Mouse (Mus musculus) hematopoietic multipotent progenitor cell, adult 10-12 weeks (in vitro differentiated cells): ENCODE data around the gene Khdc1c. TPM values are rescaled to one million over a fixed set of nuclear protein-coding genes. Genes with fewer than 3 reads are reported as not detected.

Experiments used
- polyA plus RNA-seq: library from polyadenylated mRNA; stranded (reverse); fragments of >175 nt; gene quantifications from 2 replicates; pipeline ENCODE4 v1.2.3, GENCODE M21; 2012; ENCODE audit warnings: low replicate concordance

Khdc1c gene
- not detected in 2 replicates for polyA plus RNA-seq

GRCm38 (mm10) chr1:21368031-21368430 lies at the start of gene Khdc1c:
Khdc1c (plus strand) TSS chr1:21368331.

DNA sequence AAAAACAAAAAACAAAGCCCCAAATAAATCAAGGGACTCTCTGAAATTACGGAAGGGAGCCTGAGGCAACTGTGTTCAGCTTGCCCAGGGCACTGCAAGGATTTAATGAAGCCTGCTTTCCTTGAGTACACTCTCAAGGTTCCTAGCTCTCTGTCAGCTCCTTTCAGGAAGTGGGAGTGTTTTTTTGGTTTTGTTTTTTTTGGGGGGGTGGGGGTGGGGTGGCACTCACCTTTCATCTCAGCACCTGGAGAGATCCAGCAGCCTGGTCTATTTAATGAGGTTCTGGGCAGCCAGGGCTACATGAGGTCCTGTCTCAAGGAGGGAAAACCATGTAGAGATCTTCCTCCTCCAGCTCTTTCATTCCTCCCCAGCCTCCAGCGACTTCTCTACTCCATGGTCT lies 18.8 kb upstream of the Khdc1c start, which contains the start of gene Khdc1a:
Gene Khdc1a, plus strand, starts transcription at position 301 of the 400 bp plus-strand sequence.

DNA sequence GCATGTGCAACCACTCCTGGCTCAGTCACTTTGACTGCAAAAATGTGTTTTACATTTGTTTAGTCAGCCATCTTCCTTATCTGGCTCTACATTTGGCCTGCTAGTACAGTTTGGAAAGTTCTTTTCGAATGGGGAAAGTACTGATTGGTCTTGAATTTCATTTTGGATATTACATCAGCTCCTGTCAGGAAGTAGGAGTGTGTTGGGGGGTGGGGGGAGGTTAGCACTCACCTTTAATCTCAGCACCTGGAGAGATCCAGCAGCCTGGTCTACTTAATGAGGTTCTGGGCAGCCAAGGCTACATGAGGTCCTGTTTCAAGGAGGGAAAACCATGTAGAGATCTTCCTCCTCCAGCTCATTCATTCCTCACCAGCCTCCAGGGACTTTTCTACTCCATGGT lies 15.1 kb downstream of the Khdc1c start, which contains the start of gene Khdc1b:
Gene Khdc1b, plus strand, starts transcription at position 301 of the 400 bp plus-strand sequence.

Other genes with a start within 250 kb of the Khdc1c start
- 0.44 and 0.78 TPM in 2 replicates for gene Tmem14a, start 149.8 kb upstream of the Khdc1c start, polyA plus RNA-seq
- not detected in 2 replicates for gene Gsta3, start 127.7 kb upstream of the Khdc1c start, polyA plus RNA-seq
- gene Khdc1a, start 18.7 kb upstream of the Khdc1c start, polyA plus RNA-seq = not detected in 2 replicates
- not detected in 2 replicates for gene Khdc1b, start 15.2 kb downstream of the Khdc1c start, polyA plus RNA-seq